Mouse (Mus musculus) stomach, postnatal 0 days (tissue): ENCODE data around the gene Sprr1a. TPM values are rescaled to one million over a fixed set of nuclear protein-coding genes. Genes with fewer than 3 reads are reported as not detected.
A peak's percentile ranks its signal among the peaks of the same experiment; 100 is the strongest.
"Not testable (repeated sequence)": the region's sequence is repeated elsewhere in the genome, so short reads cannot be mapped to it uniquely, and the experiment has no call there.

Source experiments
- ATAC-seq: fragments of 200-750 bp; cut with Nextera tagmentation; 2 replicates; pipeline ENCODE4 v1.8.0; 2017; ENCODE audit not compliant: low FRiP score, low TSS enrichment
- DNase-seq: peaks from one replicate; pipeline ENCODE4 v3.0.0-alpha.2; 2016; ENCODE audit warnings: low spot score
- H3K27ac ChIP-seq: fragments of 300-500 bp; sonication (generic); replicated peaks from 2 replicates; pipeline ENCODE4 v1.5.1; 2014; ENCODE audit warnings: mild to moderate bottlenecking, control low read depth
- H3K27me3 ChIP-seq: fragments of 300-500 bp; sonication (generic); 2 replicates; pipeline ENCODE4 v1.6.1; 2014; ENCODE audit warnings: low read length; ENCODE audit not compliant: control insufficient read depth, insufficient read depth
- H3K36me3 ChIP-seq: fragments of 300-500 bp; sonication (generic); 2 replicates; pipeline ENCODE4 v1.6.1; 2014; ENCODE audit warnings: low read length, mixed read lengths; ENCODE audit not compliant: control insufficient read depth, insufficient read depth
- H3K4me1 ChIP-seq: fragments of 300-500 bp; sonication (generic); replicated peaks from 2 replicates; pipeline ENCODE4 v1.6.1; 2014; ENCODE audit warnings: antibody characterized with exemption; ENCODE audit not compliant: control insufficient read depth, insufficient read depth
- H3K4me2 ChIP-seq: fragments of 300-500 bp; sonication (generic); replicated peaks from 2 replicates; pipeline ENCODE4 v1.6.1; 2014; ENCODE audit warnings: low read depth, mild to moderate bottlenecking, control low read depth, moderate library complexity
- H3K4me3 ChIP-seq: fragments of 300-500 bp; sonication (generic); 2 replicates; pipeline ENCODE4 v1.5.1; 2014; ENCODE audit warnings: low read depth, low read length, control low read depth
- H3K9ac ChIP-seq: fragments of 300-500 bp; sonication (generic); 2 replicates; pipeline ENCODE4 v1.6.1; 2014; ENCODE audit warnings: mild to moderate bottlenecking, low read length, control low read depth, mixed read lengths
- H3K9me3 ChIP-seq: fragments of 300-500 bp; sonication (generic); 2 replicates; pipeline ENCODE4 v1.6.1; 2016; ENCODE audit warnings: low read length; ENCODE audit not compliant: control insufficient read depth
- CTCF ChIP-seq: IDR thresholded peaks from 2 replicates; pipeline ENCODE4 v1.5.1; 2016; ENCODE audit warnings: antibody characterized with exemption, low read depth, mild to moderate bottlenecking, moderate library complexity
- EP300 ChIP-seq: optimal IDR thresholded peaks from 2 replicates; pipeline ENCODE3; 2016; ENCODE audit warnings: antibody characterized with exemption
- WGBS: fragments of 180-500 bp; shearing (Covaris S2); extraction: QIAGEN DNeasy Blood & Tissue Kit; methylation state at CpG from one replicate; pipeline ENCODE4 v1.1.7; 2014; 5-methylcytosine and 5-hydroxymethylcytosine counted together
- polyA plus RNA-seq: library from polyadenylated mRNA; unstranded; fragments of >200 nt; fragmentation: Nextera tagmentation; extraction: Ambion mirVana; gene quantifications from 2 replicates; pipeline ENCODE4 v1.2.1, GENCODE M21; 2015

The Sprr1a gene
- polyA plus RNA-seq, 1 experiment from 2014 or later, result 1,571 TPM

DNA sequence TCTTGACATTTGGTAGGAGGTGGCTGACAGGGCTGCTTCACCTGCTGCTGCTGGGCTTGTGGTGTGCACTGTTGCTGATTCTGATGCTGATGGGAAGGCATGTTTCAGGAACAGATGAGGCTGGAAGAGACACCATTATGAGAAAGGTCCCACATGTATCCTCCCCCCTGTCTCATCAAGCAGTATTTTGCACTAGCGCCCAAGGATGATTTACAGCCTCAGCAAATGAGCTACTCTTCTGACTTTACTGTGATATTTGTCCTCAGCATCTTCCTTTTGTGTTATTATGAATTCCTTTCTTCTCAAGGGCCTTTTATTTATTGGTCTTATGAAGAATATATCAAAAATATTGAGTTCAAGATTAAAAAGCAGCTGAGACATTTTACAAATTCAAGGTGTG is 14.7 kb upstream of the Sprr1a start, which contains the start of gene Sprr4:
Gene Sprr4 (minus strand): TSS at position 101 of the 400 bp plus-strand sequence.
- Histone ChIP-seq H3K4me3 (no peak within 1 kb of the TSS), H3K4me2 (no peak within 1 kb of the TSS), H3K9ac (no peak within 1 kb of the TSS), H3K27me3 (no peaks in the 10 kb centered on the region), H3K9me3 (no peaks in the 10 kb centered on the region), H3K27ac (no peak within 1 kb of the TSS), H3K4me1 (no peaks in the 10 kb centered on the region), H3K36me3 (no peaks in the 10 kb centered on the region)
- no peak for TF ChIP-seq CTCF
- no peak for TF ChIP-seq EP300
- DNase-seq, result no peak
- no peak for ATAC-seq
- WGBS, result 83% methylated on average over 1 of the region's 1 CpGs

DNA sequence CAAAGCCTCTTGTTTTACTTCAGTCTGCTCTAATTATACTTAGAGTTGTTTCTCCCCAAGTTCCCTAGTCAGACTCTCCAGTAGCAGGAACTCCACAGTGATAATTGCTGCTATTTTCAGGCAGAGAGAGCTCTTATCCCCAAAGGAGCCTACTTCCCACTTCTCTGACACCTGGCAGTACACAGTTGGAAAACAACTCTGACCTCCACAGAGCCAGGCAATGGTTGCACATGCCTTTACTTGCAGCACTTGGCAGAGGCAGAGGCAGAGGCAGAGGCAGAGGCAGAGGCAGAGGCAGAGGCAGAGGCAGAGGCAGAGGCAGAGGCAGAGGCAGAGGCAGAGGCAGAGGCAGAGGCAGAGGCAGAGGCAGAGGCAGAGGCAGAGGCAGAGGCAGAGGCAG is 4.6 kb upstream of the Sprr1a start:
- H3K9ac ChIP-seq, H3K9me3 ChIP-seq, H3K4me2 ChIP-seq, H3K27me3 ChIP-seq, H3K27ac ChIP-seq, DNase-seq, H3K4me1 ChIP-seq, H3K36me3 ChIP-seq, H3K4me3 ChIP-seq, ATAC-seq: not testable (repeated sequence)

DNA sequence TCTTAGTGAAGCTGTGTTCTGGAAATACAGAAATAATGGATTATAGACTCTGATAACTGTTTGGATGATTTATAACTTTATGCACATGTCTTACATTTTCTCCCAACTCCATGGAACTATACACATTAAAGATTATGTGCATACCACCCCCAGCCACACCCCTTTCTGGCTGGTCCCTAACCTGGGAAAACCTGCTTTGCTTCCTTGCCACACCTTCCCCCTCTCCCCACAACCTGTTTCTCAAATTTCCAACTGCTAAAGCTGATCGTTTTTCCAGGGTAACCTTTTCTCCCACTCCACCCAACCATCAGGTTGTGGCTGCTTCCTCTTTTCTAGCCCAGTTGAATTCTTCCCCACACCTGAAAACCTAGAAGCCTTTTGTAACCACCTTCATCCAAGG is 612 bp upstream of the Sprr1a start:
- ATAC-seq (peak; percentile 65), DNase-seq (peak; percentile 23)
- Histone ChIP-seq H3K4me3 (no peak overlapping the region), H3K9me3 (no peaks in the 10 kb centered on the region), H3K27me3 (no peaks in the 10 kb centered on the region), H3K36me3 (no peaks in the 10 kb centered on the region), H3K4me1 (no peaks in the 10 kb centered on the region), H3K4me2 (no peak overlapping the region), H3K27ac (peak overlapping the region; percentile 24), H3K9ac (no peak overlapping the region)
- 25% methylated on average over 1 of the region's 1 CpGs for WGBS
- no peak for TF ChIP-seq CTCF
- no peak for TF ChIP-seq EP300

GRCm38 (mm10) chr3:92481249-92481648 is 4.4 kb downstream of the Sprr1a start:
- TF ChIP-seq CTCF, result peak; percentile 61
- H3K36me3 ChIP-seq, ATAC-seq, H3K9ac ChIP-seq, H3K4me2 ChIP-seq, H3K9me3 ChIP-seq, H3K4me3 ChIP-seq, H3K27me3 ChIP-seq, DNase-seq, H3K4me1 ChIP-seq, H3K27ac ChIP-seq: not testable (repeated sequence)

GRCm38 (mm10) chr3:92470111-92470510 is 15.6 kb downstream of the Sprr1a start:
- no peaks in the 10 kb centered on the region for H3K9me3 ChIP-seq
- H3K36me3 ChIP-seq, result no peaks in the 10 kb centered on the region
- DNase-seq, result no peak
- no peak overlapping the region for H3K4me3 ChIP-seq
- H3K27me3 ChIP-seq, result no peaks in the 10 kb centered on the region
- no peak overlapping the region for H3K4me2 ChIP-seq
- H3K9ac ChIP-seq, result no peak overlapping the region
- H3K4me1 ChIP-seq, result no peaks in the 10 kb centered on the region
- ATAC-seq, result no peak
- 70% methylated on average over 2 of the region's 2 CpGs for WGBS
- TF ChIP-seq CTCF, result no peak
- TF ChIP-seq EP300, result no peak
- no peak overlapping the region for H3K27ac ChIP-seq

GRCm38 (mm10) chr3:92467424-92467823 is 18.3 kb downstream of the Sprr1a start:
- no peaks in the 10 kb centered on the region for H3K36me3 ChIP-seq
- no peak overlapping the region for H3K4me3 ChIP-seq
- H3K27ac ChIP-seq, result no peak overlapping the region
- TF ChIP-seq CTCF (no peak), EP300 (no peak)
- no peak overlapping the region for H3K9ac ChIP-seq
- no peaks in the 10 kb centered on the region for H3K27me3 ChIP-seq
- DNase-seq, result no peak
- H3K4me1 ChIP-seq, result no peaks in the 10 kb centered on the region
- H3K9me3 ChIP-seq, result no peaks in the 10 kb centered on the region
- H3K4me2 ChIP-seq, result no peak overlapping the region
- no peak for ATAC-seq
